Mouse (Mus musculus) right cerebral cortex, postnatal 25 days (tissue): ENCODE results near the gene Aldh2.
"Not testable (repeated sequence)": the region's sequence is repeated elsewhere in the genome, so short reads cannot be mapped to it uniquely, and the experiment has no call there.

Source experiments
- DNase-seq: peaks from one replicate; pipeline ENCODE4 v3.0.0; 2022

Gene Aldh2

DNA sequence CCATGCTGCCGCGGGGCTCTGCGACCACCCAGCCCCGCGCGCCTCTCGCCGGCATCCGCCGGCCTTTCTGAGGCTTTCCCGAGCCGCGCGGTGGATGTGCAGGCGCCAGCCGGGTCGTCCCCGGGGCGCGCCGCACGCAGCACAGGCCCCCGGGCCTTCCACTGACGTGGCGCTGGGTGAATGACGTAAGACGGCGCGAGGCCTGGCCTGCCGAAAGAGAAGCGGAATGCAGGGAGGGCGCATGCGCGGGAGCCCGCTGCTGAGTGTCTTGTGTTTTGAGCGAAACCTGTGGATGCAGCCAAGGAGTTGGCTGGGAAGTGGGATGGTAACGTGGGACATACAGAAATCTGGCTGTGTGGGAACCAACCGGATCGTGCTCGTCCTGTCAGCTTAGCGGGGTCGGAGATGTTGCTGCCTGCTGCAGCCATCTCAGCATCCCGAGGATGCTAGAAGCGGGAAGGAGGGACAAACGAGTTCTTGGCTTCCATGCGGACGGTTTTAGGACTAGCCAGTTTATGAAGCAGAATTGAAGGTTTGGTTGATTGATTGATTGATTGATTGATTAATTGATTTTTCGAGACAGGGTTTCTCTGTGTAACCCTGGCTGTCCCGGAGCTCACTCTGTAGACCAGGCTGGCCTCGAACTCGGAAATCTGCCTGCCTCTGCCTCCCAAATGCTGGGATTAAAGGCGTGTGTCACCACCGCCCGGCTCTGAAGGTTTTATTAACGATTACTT, 47.7 kb downstream of the Aldh2 start, which contains the start of gene Mapkapk5:
Mapkapk5 (minus strand) TSS at position 113 of the 737 bp plus-strand sequence.
- DNase-seq: peak; percentile 95

DNA sequence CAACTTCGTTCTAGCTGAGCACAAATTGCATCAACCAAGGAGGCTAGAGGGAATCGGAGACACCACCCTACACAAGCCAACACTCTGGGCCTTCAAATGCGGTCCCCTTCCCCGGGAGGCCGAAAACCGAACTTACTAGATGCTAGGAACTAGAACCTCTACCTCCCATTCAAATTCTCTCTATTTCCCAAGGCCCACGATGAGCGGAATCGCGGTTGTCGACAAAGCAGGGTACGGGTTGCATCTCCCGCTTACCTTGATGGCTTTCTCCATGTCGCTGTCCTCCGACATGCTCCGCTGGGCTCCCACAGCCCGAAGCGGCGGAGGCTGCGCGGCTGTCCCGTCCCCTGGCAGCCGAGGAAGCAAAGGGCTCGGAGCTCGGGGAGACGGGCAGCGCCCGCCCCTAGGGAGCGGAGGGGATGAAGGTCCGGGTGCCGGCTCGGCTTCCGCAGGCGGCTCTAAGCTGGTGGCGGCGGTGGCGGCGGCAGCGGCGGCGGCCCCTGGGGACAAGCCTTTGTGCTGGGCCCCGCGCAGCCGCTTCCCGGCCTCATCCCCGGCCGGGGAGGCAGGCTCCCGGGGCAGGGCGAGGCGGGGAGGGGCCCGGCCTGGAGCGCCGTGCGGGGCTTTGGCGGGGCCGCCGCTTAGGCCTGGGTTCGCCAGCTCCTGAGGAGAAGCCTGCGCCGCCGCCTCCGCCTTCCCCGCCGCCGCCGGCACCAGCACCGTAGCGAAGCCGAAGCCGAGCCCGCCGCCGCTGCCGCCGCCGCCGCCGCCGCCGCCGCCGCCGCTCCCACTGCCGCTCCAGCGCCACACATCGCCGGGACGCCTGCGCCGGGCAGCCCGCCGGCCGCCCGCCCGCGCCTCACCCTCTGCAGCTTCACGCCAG, 48.5 kb downstream of the Aldh2 start, which contains the start of the genes Adam1a and Gm42878:
Adam1a (minus strand) TSS at position 573 of the 883 bp plus-strand sequence.
Gm42878 (minus strand) TSS at position 573 of the 883 bp plus-strand sequence.
- DNase-seq: no peak

DNA sequence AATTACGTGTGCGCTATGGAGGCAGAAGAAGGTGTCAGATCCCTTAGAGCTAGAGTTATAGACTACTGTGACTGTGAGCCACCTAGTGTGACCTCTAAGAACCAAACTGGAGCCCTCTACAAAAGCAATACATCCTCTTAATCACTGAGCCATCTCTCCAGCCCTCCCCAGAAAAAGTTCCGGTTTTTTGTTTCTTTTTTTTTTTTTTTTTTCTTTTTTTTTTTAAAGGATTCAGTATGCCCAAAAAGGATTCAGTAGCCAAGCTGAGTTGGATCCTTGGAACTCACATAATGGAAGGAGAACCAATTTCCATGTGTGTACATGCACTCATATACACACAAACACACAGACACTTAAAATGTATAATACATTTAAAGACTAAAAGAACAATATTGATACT, 50.3 kb downstream of the Aldh2 start:
- DNase-seq: no peak

DNA sequence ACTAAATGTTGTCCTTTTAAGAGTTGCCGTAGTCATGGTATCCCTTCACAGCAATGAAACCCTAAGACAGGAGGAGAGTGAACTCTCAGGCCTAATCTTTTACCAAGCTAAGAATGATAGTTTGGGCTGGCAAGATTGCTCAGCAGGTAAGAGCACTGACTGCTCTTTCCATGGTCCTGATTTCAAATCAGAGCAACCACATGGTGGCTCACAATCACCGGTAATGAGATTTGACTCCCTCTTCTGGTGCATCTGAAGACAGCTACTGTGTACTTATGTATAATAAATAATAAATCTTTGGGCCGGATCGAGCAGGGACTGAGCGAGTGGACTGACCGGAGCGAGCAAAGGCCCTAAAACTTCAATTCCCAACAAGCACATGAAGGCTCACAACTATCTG, 52.4 kb downstream of the Aldh2 start:
- DNase-seq: no peak

DNA sequence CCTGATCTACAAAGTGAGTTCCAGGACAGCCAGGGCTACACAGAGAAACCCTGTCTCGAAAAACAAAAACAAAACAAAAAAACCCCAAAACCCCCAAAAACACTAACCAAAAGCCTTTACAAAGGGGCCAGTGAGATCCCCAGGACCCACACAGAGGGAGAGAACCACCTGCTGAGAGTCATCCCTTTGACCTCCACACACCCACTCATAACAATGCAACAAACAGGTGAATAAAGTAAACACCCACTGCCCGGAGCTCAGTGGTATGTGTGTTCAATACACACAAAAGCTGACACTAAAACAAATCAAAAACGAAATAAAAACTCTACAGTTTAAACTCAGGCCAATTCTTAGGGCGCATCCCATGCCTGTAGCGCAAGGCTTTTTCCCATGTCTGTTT, 53.6 kb downstream of the Aldh2 start:
- no peak for DNase-seq

DNA sequence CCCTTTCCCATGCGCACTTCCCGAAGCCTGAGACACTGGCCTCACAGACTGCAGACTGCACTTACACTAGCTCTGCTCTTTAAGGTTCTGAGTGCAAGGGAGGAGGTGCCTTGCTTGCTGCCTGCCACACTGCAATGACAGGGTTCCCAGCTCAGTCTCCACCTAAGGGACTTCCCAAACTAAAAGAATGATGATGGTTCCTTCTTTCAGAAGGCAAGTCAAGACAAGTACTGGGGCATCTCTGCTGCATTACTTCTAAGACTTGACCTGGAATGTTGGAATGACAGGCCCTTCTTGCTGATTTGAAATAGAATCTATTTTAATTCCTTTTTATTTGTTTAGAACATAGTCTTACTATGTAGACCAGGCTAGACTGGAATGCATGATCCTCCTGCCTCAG, 56.0 kb downstream of the Aldh2 start:
- DNase-seq: no peak

DNA sequence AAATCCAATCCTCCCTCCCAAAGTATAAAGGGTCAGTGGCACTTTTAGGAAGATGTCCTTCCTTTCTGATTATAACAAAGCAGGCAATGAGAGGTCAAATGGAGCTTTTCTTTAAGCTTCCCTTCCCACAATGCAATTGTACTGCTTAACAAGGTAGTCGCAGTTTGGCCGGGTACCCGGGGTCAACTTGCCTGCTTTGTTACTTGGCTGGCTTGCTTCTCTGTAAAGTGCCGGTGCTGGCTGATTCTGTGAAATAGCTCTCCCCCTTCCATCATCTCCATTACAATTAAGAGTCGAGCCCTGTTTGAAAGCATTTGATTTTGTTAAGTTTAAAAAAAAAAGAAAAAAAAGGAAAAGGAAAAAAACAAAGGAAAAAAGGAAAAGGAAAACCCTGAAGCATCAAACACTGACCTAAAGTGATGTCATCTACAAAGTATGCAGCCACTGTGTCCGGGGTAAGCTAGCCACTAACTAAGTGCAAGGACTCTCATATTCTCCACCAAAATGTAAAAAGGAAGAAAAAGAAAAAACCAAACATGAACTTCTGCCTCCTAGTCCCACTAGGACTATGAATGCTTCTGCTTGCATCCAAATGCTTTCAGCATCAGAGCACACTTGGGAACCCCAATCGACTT, 56.6 kb downstream of the Aldh2 start:
- no peak for DNase-seq

DNA sequence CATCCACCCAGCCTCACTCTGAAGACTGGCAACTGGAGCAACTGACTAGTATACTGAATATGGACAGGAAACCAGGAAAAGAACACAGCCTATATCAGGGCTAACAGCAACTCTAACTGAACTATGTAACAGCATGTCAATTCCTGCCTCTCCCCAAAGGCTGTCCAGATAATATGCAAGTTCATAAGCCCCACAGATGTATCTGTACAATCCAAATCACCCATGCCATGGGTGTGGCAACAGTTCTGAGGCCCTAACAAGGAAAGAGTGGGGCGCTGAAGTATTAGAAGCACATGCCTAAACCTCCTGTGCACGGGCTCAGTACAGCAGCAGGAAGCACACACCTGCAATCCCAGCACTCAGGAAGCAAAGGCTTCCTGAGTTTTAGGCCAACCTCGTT, 58.5 kb downstream of the Aldh2 start:
- DNase-seq: no peak

DNA sequence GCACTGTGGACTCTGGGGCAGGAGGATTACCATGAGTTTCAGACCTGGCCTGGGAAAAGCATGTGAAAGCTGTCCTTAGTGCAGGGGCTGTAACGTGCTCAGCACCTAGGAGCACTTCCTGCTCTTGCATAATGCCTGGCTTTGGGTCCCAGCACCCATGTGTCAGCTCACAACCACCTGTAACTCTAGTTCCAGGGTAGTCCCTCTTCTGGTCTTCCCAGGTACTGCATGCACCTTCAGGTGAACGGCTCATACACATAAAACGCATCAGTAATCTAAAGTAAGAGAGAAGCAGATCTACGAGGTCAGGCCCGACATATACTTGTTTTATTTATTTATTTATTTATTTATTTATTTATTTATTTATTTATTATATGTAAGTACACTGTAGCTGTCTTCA, 59.1 kb downstream of the Aldh2 start:
- no peak for DNase-seq

DNA sequence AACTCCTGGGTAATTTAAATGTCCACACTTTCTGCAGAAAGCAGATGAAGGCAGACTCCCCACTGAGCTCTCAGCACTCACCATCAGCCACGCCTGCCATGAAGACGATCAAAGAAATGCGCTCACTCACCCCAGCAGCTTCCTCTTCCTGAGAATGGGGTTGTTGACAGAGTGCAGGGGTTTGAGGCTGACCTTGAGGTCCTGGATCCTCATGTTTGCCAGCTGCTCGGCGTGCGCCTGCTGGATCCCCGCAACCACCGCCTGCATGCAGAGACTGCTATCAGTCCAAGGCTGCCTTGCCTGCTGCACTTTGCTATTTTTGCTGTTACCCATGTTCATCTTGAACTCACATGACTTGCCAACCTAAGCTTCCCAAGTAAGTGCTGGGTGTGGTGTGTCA, 66.7 kb downstream of the Aldh2 start:
- DNase-seq: no peak

DNA sequence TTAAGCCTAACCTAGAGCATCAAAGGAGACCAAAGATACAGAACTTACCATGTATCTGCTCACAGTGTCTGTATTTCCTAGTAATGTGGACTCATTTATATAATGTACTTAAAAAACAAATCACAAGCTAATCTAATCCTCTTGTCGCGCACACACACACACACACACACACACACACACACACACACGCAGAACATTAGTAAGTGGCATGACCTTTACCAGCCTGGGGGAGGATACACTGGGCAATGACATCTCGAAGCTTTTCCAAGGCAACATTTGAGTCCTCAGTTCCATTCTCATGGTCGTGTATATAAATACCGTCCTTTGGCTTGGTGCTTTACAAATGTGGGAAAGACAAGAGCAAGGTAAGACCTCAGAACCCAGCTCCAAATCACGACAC, 67.1 kb downstream of the Aldh2 start:
- DNase-seq: no peak

DNA sequence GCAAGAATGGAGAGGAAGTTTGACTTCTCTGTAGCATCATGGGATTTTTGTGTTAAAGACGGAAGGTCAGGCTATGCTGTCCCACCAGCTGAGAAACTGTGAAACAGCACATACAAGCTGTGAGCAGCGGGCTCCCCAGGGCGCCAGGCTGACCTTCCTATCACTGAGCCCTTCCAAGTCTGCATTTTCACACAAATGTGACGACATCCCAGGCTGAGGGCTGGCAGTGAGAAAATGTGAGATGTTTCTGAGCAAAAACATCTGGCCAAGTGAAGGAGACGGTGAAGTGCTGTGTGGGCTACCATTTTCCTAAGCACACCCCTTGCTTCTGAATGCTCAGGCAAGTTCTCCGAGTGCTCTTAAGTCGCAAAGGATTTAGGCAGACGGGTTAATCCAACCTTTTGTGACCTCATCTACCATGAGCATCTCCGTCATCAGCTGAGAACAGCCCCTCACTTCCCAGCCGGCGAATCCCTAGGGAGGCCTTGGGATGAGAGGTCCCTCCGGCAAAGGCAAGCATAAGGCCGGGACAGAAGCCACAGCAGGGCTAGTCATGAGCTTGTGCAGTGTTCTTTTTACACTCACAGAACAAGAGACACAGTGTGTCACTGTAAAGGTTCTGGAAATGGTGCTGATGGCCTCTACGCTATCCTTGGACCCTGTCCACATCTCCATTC, 67.7 kb downstream of the Aldh2 start:
- no peak for DNase-seq

DNA sequence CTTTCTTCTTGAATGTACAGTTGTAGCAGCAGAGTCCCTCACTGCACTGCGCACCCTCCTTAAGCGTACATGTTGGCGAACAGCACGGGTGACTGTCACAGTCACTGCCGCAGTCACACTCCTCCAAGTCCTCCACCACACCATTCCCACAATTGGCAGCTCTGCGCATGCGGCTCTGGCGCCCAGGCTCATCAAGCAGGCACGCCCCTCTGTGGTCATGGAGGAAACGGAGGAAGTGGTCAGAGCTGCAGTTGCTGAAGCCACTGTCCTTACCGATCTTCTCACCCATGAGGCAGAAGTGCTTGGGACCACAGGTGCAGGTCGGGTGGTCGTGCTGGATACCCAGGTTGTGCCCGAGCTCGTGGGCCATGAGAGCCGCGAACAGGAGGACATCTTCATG, 73.9 kb downstream of the Aldh2 start:
- DNase-seq: not testable (repeated sequence)

DNA sequence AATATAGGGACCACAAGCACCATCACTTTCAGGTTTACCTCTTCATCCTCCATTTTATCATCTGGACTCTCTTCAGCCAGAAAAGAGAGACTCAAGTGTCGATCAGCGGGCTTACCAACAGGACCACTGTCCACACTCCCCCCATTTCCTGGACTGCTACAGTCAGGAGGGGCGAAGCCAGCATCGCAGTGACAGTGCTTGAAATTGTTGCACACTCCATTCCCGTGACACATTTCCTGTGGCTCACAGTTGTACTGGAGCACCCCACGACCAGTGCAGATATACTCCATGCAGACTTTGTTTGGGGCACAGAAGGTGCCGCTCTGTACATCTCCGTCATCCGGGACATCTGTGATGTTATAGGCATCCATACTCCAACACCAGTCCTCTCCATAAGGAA, 74.6 kb downstream of the Aldh2 start:
- no peak for DNase-seq
